Mouse (Mus musculus) limb, embryonic 11.5 days (tissue): Measurements from ENCODE around the gene Pigl. TPM values are rescaled to one million over a fixed set of nuclear protein-coding genes. Genes with fewer than 3 reads are reported as not detected.

Source experiments
- ATAC-seq: fragments of 200-750 bp; cut with Nextera tagmentation; 2 replicates; pipeline ENCODE4 v1.8.0; 2017; ENCODE audit warnings: low read depth; ENCODE audit not compliant: insufficient number of reproducible peaks, low FRiP score, low TSS enrichment
- DNase-seq: peaks from one replicate; pipeline ENCODE4 v3.0.0-alpha.2; 2015; ENCODE audit warnings: low spot score
- H3K27ac ChIP-seq: fragments of 300-500 bp; sonication (generic); replicated peaks from 2 replicates; pipeline ENCODE4 v1.5.1; 2014; ENCODE audit warnings: low read depth, mild to moderate bottlenecking, low read length
- H3K27me3 ChIP-seq: fragments of 300-500 bp; sonication (generic); 2 replicates; pipeline ENCODE4 v1.6.1; 2014; ENCODE audit warnings: mild to moderate bottlenecking, low read length, mixed read lengths; ENCODE audit not compliant: control insufficient read depth, insufficient read depth
- H3K36me3 ChIP-seq: fragments of 300-500 bp; sonication (generic); 2 replicates; pipeline ENCODE4 v1.6.1; 2014; ENCODE audit warnings: mild to moderate bottlenecking, low read length, moderate library complexity, mixed read lengths; ENCODE audit not compliant: control insufficient read depth, insufficient read depth
- H3K4me1 ChIP-seq: fragments of 300-500 bp; sonication (generic); 2 replicates; pipeline ENCODE4 v1.6.1; 2014; ENCODE audit warnings: low read length, mixed read lengths; ENCODE audit not compliant: control insufficient read depth, insufficient read depth
- H3K4me2 ChIP-seq: fragments of 300-500 bp; sonication (generic); 2 replicates; pipeline ENCODE4 v1.6.1; 2014; ENCODE audit warnings: low read depth, mild to moderate bottlenecking, moderate library complexity; ENCODE audit not compliant: severe bottlenecking
- H3K4me3 ChIP-seq: fragments of 300-500 bp; sonication (generic); 2 replicates; pipeline ENCODE4 v1.5.1; 2014; ENCODE audit warnings: low read depth, low read length
- H3K9ac ChIP-seq: fragments of 300-500 bp; sonication (generic); 2 replicates; pipeline ENCODE4 v1.6.1; 2014; ENCODE audit warnings: mild to moderate bottlenecking, low read length
- H3K9me3 ChIP-seq: fragments of 300-500 bp; sonication (generic); 2 replicates; pipeline ENCODE4 v1.6.1; 2016; ENCODE audit warnings: low read length; ENCODE audit not compliant: control insufficient read depth
- WGBS: fragments of 180-500 bp; shearing (Covaris S2); extraction: QIAGEN DNeasy Blood & Tissue Kit; methylation state at CpG from one replicate; pipeline ENCODE4 v1.1.7; 2014; 5-methylcytosine and 5-hydroxymethylcytosine counted together
- polyA plus RNA-seq: library from polyadenylated mRNA; unstranded; fragments of >200 nt; fragmentation: Nextera tagmentation; extraction: Ambion mirVana; gene quantifications from 2 replicates; pipeline ENCODE4 v1.2.1, GENCODE M21; 2014

Pigl gene
- polyA plus RNA-seq, 1 experiment from 2014 or later, result 13.7 TPM

- ATAC-seq (no peak), DNase-seq (peak; percentile 71)
- peak overlapping the region; percentile 77 for H3K4me2 ChIP-seq
- no peaks in the 10 kb centered on the region for H3K9me3 ChIP-seq
- H3K27ac ChIP-seq, result peak overlapping the region; percentile 87
- peak overlapping the region; percentile 77 for H3K4me3 ChIP-seq
- H3K9ac ChIP-seq, result peak overlapping the region; percentile 94
- peaks cover 10% of the 10 kb centered on the region for H3K4me1 ChIP-seq
- WGBS, result 9% methylated on average over 11 of the region's 11 CpGs
- no peaks in the 10 kb centered on the region for H3K27me3 ChIP-seq
- H3K36me3 ChIP-seq, result peaks cover 11% of the 10 kb centered on the region; the same call in 1 of the 2 replicates
Measured at GRCm38 (mm10) chr11:62550227-62550685, 92.0 kb downstream of the Pigl start.

GRCm38 (mm10) chr11:62550727-62551225 is 92.5 kb downstream of the Pigl start, which contains the start of gene Ubb:
Ubb (plus strand) TSS chr11:62551171.
- WGBS, result under 1% methylated on average over 40 of the region's 40 CpGs

GRCm38 (mm10) chr11:62551226-62552119 is 93.2 kb downstream of the Pigl start:
- peaks cover 10% of the 10 kb centered on the region for H3K4me1 ChIP-seq
- peak overlapping the region; percentile 77 for H3K4me2 ChIP-seq
- under 1% methylated on average over 58 of the region's 58 CpGs for WGBS
- ATAC-seq (peak; percentile 76), DNase-seq (peak; percentile 93)
- peak overlapping the region; percentile 81 for H3K27ac ChIP-seq
- H3K27me3 ChIP-seq, result no peaks in the 10 kb centered on the region
- H3K9ac ChIP-seq, result peak overlapping the region; percentile 94
- H3K36me3 ChIP-seq, result peaks cover 11% of the 10 kb centered on the region; the same call in 1 of the 2 replicates
- H3K9me3 ChIP-seq, result no peaks in the 10 kb centered on the region
- H3K4me3 ChIP-seq, result peak overlapping the region; percentile 77

More at GRCm38 (mm10) chr11:62550727-62551225, 92.5 kb downstream of the Pigl start, which contains the start of gene Ubb:
- Histone ChIP-seq H3K4me3 (peak within 1 kb of the TSS; percentile 77), H3K9me3 (no peaks in the 10 kb centered on the region), H3K36me3 (peaks cover 11% of the 10 kb centered on the region; the same call in 1 of the 2 replicates), H3K4me1 (peaks cover 10% of the 10 kb centered on the region), H3K27ac (peak within 1 kb of the TSS; percentile 87), H3K27me3 (no peaks in the 10 kb centered on the region), H3K4me2 (peak within 1 kb of the TSS; percentile 77), H3K9ac (peak within 1 kb of the TSS; percentile 94)
- DNase-seq (peak; percentile 99), ATAC-seq (peak; percentile 97)

- Histone ChIP-seq H3K9me3 (no peaks in the 10 kb centered on the region), H3K27me3 (no peaks in the 10 kb centered on the region), H3K27ac (no peak overlapping the region), H3K9ac (no peak overlapping the region), H3K36me3 (peaks cover 11% of the 10 kb centered on the region; the same call in 1 of the 2 replicates), H3K4me2 (peak overlapping the region; percentile 70), H3K4me1 (peaks cover 10% of the 10 kb centered on the region), H3K4me3 (peak overlapping the region; percentile 42)
- DNase-seq, result no peak
- WGBS, result 39% methylated on average over 1 of the region's 1 CpGs
- ATAC-seq, result no peak
Measured at GRCm38 (mm10) chr11:62553186-62553585, 94.9 kb downstream of the Pigl start.

GRCm38 (mm10) chr11:62553633-62554032 is 95.4 kb downstream of the Pigl start:
- Histone ChIP-seq H3K4me1 (peaks cover 10% of the 10 kb centered on the region), H3K36me3 (peaks cover 11% of the 10 kb centered on the region; the same call in 1 of the 2 replicates), H3K27ac (no peak overlapping the region), H3K27me3 (no peaks in the 10 kb centered on the region), H3K4me3 (peak overlapping the region; percentile 42), H3K4me2 (peak overlapping the region; percentile 70), H3K9me3 (no peaks in the 10 kb centered on the region), H3K9ac (no peak overlapping the region)
- DNase-seq (no peak), ATAC-seq (no peak)
- 82% methylated on average over 5 of the region's 5 CpGs for WGBS

GRCm38 (mm10) chr11:62554163-62554855 is 96.0 kb downstream of the Pigl start:
- DNase-seq (no peak), ATAC-seq (no peak)
- Histone ChIP-seq H3K27ac (no peak overlapping the region), H3K27me3 (no peaks in the 10 kb centered on the region), H3K9ac (no peak overlapping the region), H3K4me2 (peak overlapping the region; percentile 70), H3K9me3 (no peaks in the 10 kb centered on the region), H3K4me1 (peaks cover 10% of the 10 kb centered on the region), H3K4me3 (peak overlapping the region; percentile 42), H3K36me3 (peaks cover 11% of the 10 kb centered on the region; the same call in 1 of the 2 replicates)
- 77% methylated on average over 5 of the region's 5 CpGs for WGBS

GRCm38 (mm10) chr11:62554934-62555517 is 96.8 kb downstream of the Pigl start:
- Histone ChIP-seq H3K27ac (no peak overlapping the region), H3K36me3 (peaks cover 11% of the 10 kb centered on the region; the same call in 1 of the 2 replicates), H3K9me3 (no peaks in the 10 kb centered on the region), H3K4me2 (peak overlapping the region; percentile 70; the same call in 1 of the 2 replicates), H3K27me3 (no peaks in the 10 kb centered on the region), H3K4me1 (peaks cover 10% of the 10 kb centered on the region), H3K4me3 (peak overlapping the region; percentile 6; the same call in 1 of the 2 replicates), H3K9ac (no peak overlapping the region)
- no peak for ATAC-seq
- DNase-seq, result no peak
